Mouse (Mus musculus) hindbrain, postnatal 0 days (tissue): ENCODE data around the gene Zfp423. TPM values are rescaled to one million over a fixed set of nuclear protein-coding genes. Genes with fewer than 3 reads are reported as not detected.

ENCODE experiments used
- ATAC-seq: fragments of 200-750 bp; cut with Nextera tagmentation; 2 replicates; pipeline ENCODE4 v1.8.0; 2017; ENCODE audit warnings: mild to moderate bottlenecking, moderate TSS enrichment, moderate library complexity
- DNase-seq: peaks from one replicate; pipeline ENCODE4 v3.0.0-alpha.2; 2015; ENCODE audit warnings: low spot score
- H3K27ac ChIP-seq: fragments of 300-500 bp; sonication (generic); 2 replicates; pipeline ENCODE4 v1.5.1; 2014; ENCODE audit warnings: mild to moderate bottlenecking
- H3K27me3 ChIP-seq: fragments of 300-500 bp; sonication (generic); 2 replicates; pipeline ENCODE4 v1.6.1; 2014; ENCODE audit warnings: low read length, mixed read lengths; ENCODE audit not compliant: insufficient read depth
- H3K36me3 ChIP-seq: fragments of 300-500 bp; sonication (generic); 2 replicates; pipeline ENCODE4 v1.6.1; 2014; ENCODE audit warnings: low read length, mixed read lengths; ENCODE audit not compliant: insufficient read depth
- H3K4me1 ChIP-seq: fragments of 300-500 bp; sonication (generic); 2 replicates; pipeline ENCODE4 v1.6.1; 2014; ENCODE audit warnings: antibody characterized with exemption, low read length, mixed read lengths; ENCODE audit not compliant: insufficient read depth
- H3K4me2 ChIP-seq: fragments of 300-500 bp; sonication (generic); 2 replicates; pipeline ENCODE4 v1.6.1; 2014; ENCODE audit warnings: low read depth, mild to moderate bottlenecking, low read length, moderate library complexity, mixed read lengths
- H3K4me3 ChIP-seq: fragments of 300-500 bp; sonication (generic); 2 replicates; pipeline ENCODE4 v1.5.1; 2014; ENCODE audit warnings: low read length
- H3K9ac ChIP-seq: fragments of 300-500 bp; sonication (generic); replicated peaks from 2 replicates; pipeline ENCODE4 v1.6.1; 2014; ENCODE audit warnings: mild to moderate bottlenecking, low read length, moderate library complexity, mixed read lengths
- H3K9me3 ChIP-seq: fragments of 300-500 bp; sonication (generic); 2 replicates; pipeline ENCODE4 v1.6.1; 2016; ENCODE audit warnings: low read length, mixed read lengths
- CTCF ChIP-seq: IDR thresholded peaks from 2 replicates; pipeline ENCODE4 v1.5.1; 2016; ENCODE audit warnings: antibody characterized with exemption, control low read depth, low read depth
- WGBS: fragments of 180-500 bp; shearing (Covaris S2); extraction: QIAGEN DNeasy Blood & Tissue Kit; methylation state at CpG from one replicate; pipeline ENCODE4 v1.1.7; 2014; 5-methylcytosine and 5-hydroxymethylcytosine counted together
- polyA plus RNA-seq: library from polyadenylated mRNA; unstranded; fragments of >200 nt; fragmentation: Nextera tagmentation; extraction: Ambion mirVana; gene quantifications from 2 replicates; pipeline ENCODE4 v1.2.1, GENCODE M21; 2015
- total RNA-seq: library from RNA; depleted of rRNA; stranded (reverse); fragments of >200 nt; gene quantifications from 2 replicates; pipeline ENCODE4 v1.2.3, GENCODE M21; 2014

The Zfp423 gene
- total and polyA plus RNA-seq, 2 experiments from 2014 or later, result 22.2 to 73.6 TPM

- H3K27ac ChIP-seq, result no peak overlapping the region
- no peaks in the 10 kb centered on the region for H3K27me3 ChIP-seq
- TF ChIP-seq CTCF, result no peak
- DNase-seq (peak; percentile 44), ATAC-seq (no peak)
- no peaks in the 10 kb centered on the region for H3K9me3 ChIP-seq
- peaks cover 37% of the 10 kb centered on the region for H3K4me1 ChIP-seq
- no peak overlapping the region for H3K9ac ChIP-seq
- H3K4me2 ChIP-seq, result no peak overlapping the region
- H3K36me3 ChIP-seq, result no peaks in the 10 kb centered on the region
- H3K4me3 ChIP-seq, result no peak overlapping the region
- WGBS, result 55% methylated on average over 5 of the region's 5 CpGs
Observed at GRCm38 (mm10) chr8:87717445-87717844, 241.9 kb downstream of the Zfp423 start.

- Histone ChIP-seq H3K9ac (no peak overlapping the region), H3K36me3 (no peaks in the 10 kb centered on the region), H3K4me2 (peak overlapping the region; percentile 46), H3K9me3 (no peaks in the 10 kb centered on the region), H3K27me3 (no peaks in the 10 kb centered on the region), H3K4me3 (no peak overlapping the region), H3K4me1 (peaks cover 43% of the 10 kb centered on the region), H3K27ac (peak overlapping the region; percentile 65)
- TF ChIP-seq CTCF, result no peak
- WGBS, result 18% methylated on average over 9 of the region's 9 CpGs
- ATAC-seq, result no peak
- no peak for DNase-seq
Observed at GRCm38 (mm10) chr8:87716726-87717248, 242.6 kb downstream of the Zfp423 start.

DNA sequence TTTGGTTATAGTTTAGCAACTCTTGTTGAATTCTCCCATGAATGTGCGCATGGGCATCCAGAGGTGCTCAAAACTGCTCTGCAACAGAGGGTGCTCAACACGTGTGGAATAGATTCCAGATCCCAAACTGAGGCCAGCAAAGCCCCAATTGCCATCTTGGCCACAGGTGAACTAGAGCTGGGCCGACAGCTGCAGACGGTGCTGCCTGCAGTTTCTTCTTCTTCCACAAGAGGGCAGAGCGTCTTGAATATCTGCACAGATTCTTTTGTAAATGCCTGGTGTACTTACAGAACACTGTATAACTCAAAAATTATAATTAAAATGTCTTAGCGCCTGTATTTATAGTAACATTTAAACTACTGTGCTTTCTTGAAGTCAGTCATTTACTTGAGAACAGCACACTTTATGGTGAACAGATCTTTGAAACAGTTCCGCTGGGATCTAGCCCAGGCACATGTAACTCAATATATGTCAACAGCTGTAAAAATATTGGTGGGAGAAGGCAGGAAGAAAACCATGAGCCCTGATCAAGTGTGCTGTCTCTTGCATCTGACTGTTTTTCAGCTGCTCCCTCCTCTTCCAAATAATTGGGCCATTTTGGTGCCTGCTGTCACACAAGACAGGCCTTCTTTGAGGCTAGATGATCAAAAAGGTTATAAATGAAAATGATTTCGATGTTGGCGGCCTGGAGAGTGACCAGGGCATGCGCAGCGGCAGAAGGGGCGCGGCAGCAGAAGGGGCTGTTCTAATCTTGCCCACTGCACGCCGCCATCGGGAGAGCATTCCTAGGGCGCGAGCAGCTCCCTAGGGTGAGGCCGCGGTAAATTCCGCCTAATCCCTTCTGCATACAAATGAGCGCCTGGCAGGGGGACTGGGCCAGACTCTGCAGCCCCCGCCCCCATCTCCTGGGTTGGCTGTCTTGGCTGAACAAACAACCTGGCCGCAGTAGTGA lies 243.4 kb downstream of the Zfp423 start:
- peak; percentile 46; the same call in 1 of the 2 replicates for ATAC-seq
- H3K36me3 ChIP-seq, result no peaks in the 10 kb centered on the region

GRCm38 (mm10) chr8:87713946-87714345 lies 245.4 kb downstream of the Zfp423 start:
- no peak overlapping the region for H3K27ac ChIP-seq
- TF ChIP-seq CTCF, result no peak
- peaks cover 42% of the 10 kb centered on the region for H3K4me1 ChIP-seq

More for the DNA sequence above, 243.4 kb downstream of the Zfp423 start:
- 11% methylated on average over 24 of the region's 24 CpGs for WGBS
- Histone ChIP-seq H3K9ac (0 out of 2 replicates have a peak overlapping the region, but pooled peaks have one; percentile 19), H3K27ac (peak overlapping the region; percentile 65), H3K4me3 (no peak overlapping the region), H3K27me3 (no peaks in the 10 kb centered on the region), H3K4me1 (peaks cover 50% of the 10 kb centered on the region), H3K9me3 (no peaks in the 10 kb centered on the region), H3K4me2 (peak overlapping the region; percentile 46)
- DNase-seq, result peak; percentile 92
- TF ChIP-seq CTCF, result peak; percentile 92

GRCm38 (mm10) chr8:87711955-87712354 lies 247.4 kb downstream of the Zfp423 start:
- no peaks in the 10 kb centered on the region for H3K36me3 ChIP-seq
- ATAC-seq, result no peak
- H3K4me1 ChIP-seq, result peaks cover 37% of the 10 kb centered on the region
- no peak for TF ChIP-seq CTCF
- H3K9ac ChIP-seq, result peak overlapping the region; percentile 33; the same call in 1 of the 2 replicates
- H3K4me3 ChIP-seq, result no peak overlapping the region
- H3K27me3 ChIP-seq, result no peaks in the 10 kb centered on the region
- peak overlapping the region; percentile 52 for H3K27ac ChIP-seq
- DNase-seq, result no peak
- WGBS, result 35% methylated on average over 6 of the region's 6 CpGs
- H3K9me3 ChIP-seq, result no peaks in the 10 kb centered on the region
- H3K4me2 ChIP-seq, result no peak overlapping the region

More at GRCm38 (mm10) chr8:87713946-87714345, 245.4 kb downstream of the Zfp423 start:
- Histone ChIP-seq H3K4me3 (no peak overlapping the region), H3K9me3 (no peaks in the 10 kb centered on the region), H3K4me2 (no peak overlapping the region), H3K9ac (no peak overlapping the region), H3K36me3 (no peaks in the 10 kb centered on the region), H3K27me3 (no peaks in the 10 kb centered on the region)
- 39% methylated on average over 1 of the region's 3 CpGs for WGBS
- DNase-seq (peak; percentile 55), ATAC-seq (no peak)

- Histone ChIP-seq H3K4me3 (no peak overlapping the region), H3K27me3 (no peaks in the 10 kb centered on the region), H3K9me3 (no peaks in the 10 kb centered on the region), H3K36me3 (no peaks in the 10 kb centered on the region), H3K9ac (no peak overlapping the region), H3K4me2 (no peak overlapping the region; the same call in 1 of the 2 replicates), H3K4me1 (peaks cover 37% of the 10 kb centered on the region), H3K27ac (peak overlapping the region; percentile 55; the same call in 1 of the 2 replicates)
- DNase-seq, result peak; percentile 53
- 21% methylated on average over 11 of the region's 11 CpGs for WGBS
- ATAC-seq, result no peak
- TF ChIP-seq CTCF, result no peak
Observed at GRCm38 (mm10) chr8:87708127-87708637, 251.2 kb downstream of the Zfp423 start.
